Mouse (Mus musculus) bone marrow, adult 2 months (tissue): ENCODE results near the gene Prox1.

Source experiments
- CTCF ChIP-seq: fragments of 200-500 bp; IDR thresholded peaks from 2 replicates; pipeline ENCODE4 v1.5.1; 2011; ENCODE audit warnings: low read length, control low read depth; ENCODE audit not compliant: control insufficient read depth, insufficient read depth
- POLR2A ChIP-seq: fragments of 200-500 bp; IDR thresholded peaks from 2 replicates; pipeline ENCODE4 v1.6.1; 2011; ENCODE audit warnings: low read depth, mild to moderate bottlenecking, control low read depth, low read length, borderline replicate concordance; ENCODE audit not compliant: control insufficient read depth

- no peak for TF ChIP-seq CTCF
- TF ChIP-seq POLR2A = no peak
Observed at GRCm38 (mm10) chr1:190172311-190172978, 1.9 kb upstream of the Prox1 start.
